Mouse (Mus musculus) ES-E14 (cell line): ENCODE measurements at regions not wholly inside any gene's neighbourhood (a gene's known extent, or its start where the extent isn't known, plus 50 kb on each side); places are given as distances from the start of the nearest gene placed in this dataset.

Source experiments
- DNase-seq: peaks from one replicate; pipeline ENCODE4 v3.0.0-alpha.2; 2013; ENCODE audit warnings: low read depth, low spot score
- H3K27ac ChIP-seq: 2 replicates; pipeline ENCODE4 v1.5.1; 2012; ENCODE audit warnings: low read depth, mild to moderate bottlenecking, low read length, moderate library complexity, mixed read lengths; ENCODE audit not compliant: poor library complexity, insufficient read depth, severe bottlenecking
- H3K36me3 ChIP-seq: 2 replicates; pipeline ENCODE4 v1.6.1; 2012; ENCODE audit warnings: mild to moderate bottlenecking, low read length, moderate library complexity, mixed read lengths; ENCODE audit not compliant: control insufficient read depth, poor library complexity, insufficient read depth, severe bottlenecking
- H3K4me1 ChIP-seq, 2 experiments: fragments of 150-350 bp in 1 of 2; sonication (generic) in 1 of 2; 2 replicates each; pipeline ENCODE4 v1.6.1; 2012; ENCODE audit warnings: low read length in 2 of 2, mild to moderate bottlenecking in 1 of 2, mixed read lengths in 1 of 2; ENCODE audit not compliant: control insufficient read depth in 2 of 2, insufficient read depth in 2 of 2, poor library complexity in 1 of 2
- H3K4me3 ChIP-seq, 2 experiments: fragments of 150-350 bp in 1 of 2; sonication (generic) in 1 of 2; 2 replicates each; pipeline ENCODE4 v1.5.1; 2012; ENCODE audit warnings: low read length in 2 of 2, low read depth in 1 of 2, mild to moderate bottlenecking in 1 of 2, mixed read lengths in 1 of 2; ENCODE audit not compliant: insufficient read depth in 1 of 2, poor library complexity in 1 of 2, severe bottlenecking in 1 of 2
- H3K9ac ChIP-seq: 2 replicates; pipeline ENCODE4 v1.6.1; 2012; ENCODE audit warnings: low read depth, mild to moderate bottlenecking, low read length, mixed read lengths; ENCODE audit not compliant: poor library complexity, insufficient read depth, severe bottlenecking
- H3K9me3 ChIP-seq: fragments of 150-350 bp; sonication (generic); 2 replicates; pipeline ENCODE4 v1.6.1; 2012; ENCODE audit warnings: low read depth, mild to moderate bottlenecking, low read length; ENCODE audit not compliant: control insufficient read depth, insufficient read depth
- CHD2 ChIP-seq: IDR thresholded peaks from 2 replicates; pipeline ENCODE4 v1.6.1; 2014; ENCODE audit warnings: mild to moderate bottlenecking, low read depth, low read length, inconsistent platforms
- HCFC1 ChIP-seq: IDR thresholded peaks from 2 replicates; pipeline ENCODE4 v1.6.1; 2012; ENCODE audit warnings: low read length, inconsistent platforms, borderline replicate concordance; ENCODE audit not compliant: insufficient read depth
- MAFK ChIP-seq: IDR thresholded peaks from 2 replicates; pipeline ENCODE4 v1.6.1; 2014; ENCODE audit warnings: mild to moderate bottlenecking, low read depth, low read length, inconsistent platforms; ENCODE audit not compliant: insufficient read depth
- ZC3H11A ChIP-seq: IDR thresholded peaks from 2 replicates; pipeline ENCODE4 v1.6.1; 2012; ENCODE audit warnings: low read depth, mild to moderate bottlenecking, inconsistent platforms, low read length, borderline replicate concordance
- ZNF384 ChIP-seq: IDR thresholded peaks from 2 replicates; pipeline ENCODE4 v1.6.1; 2012; ENCODE audit warnings: low read depth, low read length, inconsistent platforms
- in situ Hi-C, 2 experiments: fragments of 600-800 bp; cut with MboI; formaldehyde crosslinking; loops; one replicate each; pipeline ENCODE4 v1.15.1; 2025; ENCODE audit warnings: low sequenced_read_pairs in 2 of 2, inconsistent platforms in 1 of 2; ENCODE audit not compliant: unreplicated experiment in 2 of 2

DNA sequence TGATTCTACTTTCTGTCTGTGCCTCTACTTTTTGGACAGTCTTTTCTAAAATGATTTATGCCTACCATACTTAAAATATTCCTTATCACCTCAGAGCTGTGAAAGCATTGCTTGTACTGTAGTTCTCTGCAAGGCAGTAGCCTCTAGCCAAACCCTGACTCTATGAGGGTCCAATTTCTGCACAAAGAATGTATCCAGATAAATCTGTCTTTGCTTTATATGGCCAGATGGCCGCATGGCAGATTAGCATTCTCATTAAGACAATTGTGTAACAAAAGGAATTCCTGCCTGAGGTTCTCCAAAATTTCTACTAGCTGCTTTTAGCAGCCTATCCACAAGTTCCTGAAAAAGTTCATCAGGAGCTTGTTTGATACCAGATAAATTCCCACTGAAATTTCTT is 4757.4 kb downstream of the 9330182O14Rik start:
- H3K4me3 ChIP-seq = no peak overlapping the region
- no peak for DNase-seq
- no peak overlapping the region for H3K27ac ChIP-seq
- H3K9ac ChIP-seq = no peak overlapping the region
- H3K4me1 ChIP-seq = no peaks in the 10 kb centered on the region
- no peaks in the 10 kb centered on the region for H3K36me3 ChIP-seq
- TF ChIP-seq HCFC1 (no peak), ZNF384 (no peak), ZC3H11A (no peak), MAFK (no peak), CHD2 (no peak)
- in situ Hi-C loops = no loop called here
- H3K9me3 ChIP-seq = no peaks in the 10 kb centered on the region

DNA sequence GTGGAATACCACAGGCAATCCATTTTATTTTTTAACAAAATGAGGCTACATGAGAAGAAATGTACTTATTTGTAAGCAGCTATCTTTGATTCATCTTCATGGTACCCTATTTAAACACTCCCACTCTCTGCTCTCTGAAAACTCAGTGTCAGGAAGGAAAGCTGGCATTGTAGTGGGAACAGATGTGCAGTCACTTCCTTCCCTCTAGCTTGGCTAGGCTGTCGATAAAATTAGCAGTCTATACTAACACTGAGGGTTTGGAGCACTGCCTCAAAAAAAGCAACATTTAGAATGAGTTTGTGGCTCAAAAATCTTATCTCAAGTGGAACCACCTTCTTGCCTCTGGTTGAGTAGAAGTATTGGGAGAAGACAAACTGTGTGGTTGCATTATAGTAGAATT is 4762.1 kb downstream of the 9330182O14Rik start:
- no peak overlapping the region for H3K4me3 ChIP-seq
- H3K36me3 ChIP-seq = no peaks in the 10 kb centered on the region
- H3K9ac ChIP-seq = no peak overlapping the region
- TF ChIP-seq CHD2 (no peak), MAFK (no peak), ZC3H11A (no peak), HCFC1 (no peak), ZNF384 (no peak)
- no peaks in the 10 kb centered on the region for H3K4me1 ChIP-seq
- no peak for DNase-seq
- H3K9me3 ChIP-seq = no peaks in the 10 kb centered on the region
- in situ Hi-C loops = no loop called here
- H3K27ac ChIP-seq = no peak overlapping the region

GRCm38 (mm10) chr15:44897572-44897971 is 4763.4 kb downstream of the 9330182O14Rik start:
- Histone ChIP-seq H3K4me1 (no peaks in the 10 kb centered on the region), H3K9me3 (no peaks in the 10 kb centered on the region), H3K27ac (no peak overlapping the region), H3K4me3 (no peak overlapping the region), H3K36me3 (no peaks in the 10 kb centered on the region), H3K9ac (no peak overlapping the region)
- DNase-seq = no peak
- in situ Hi-C loops = no loop called here
- no peak for TF ChIP-seq CHD2
- TF ChIP-seq HCFC1 = no peak
- no peak for TF ChIP-seq MAFK
- no peak for TF ChIP-seq ZC3H11A
- no peak for TF ChIP-seq ZNF384

DNA sequence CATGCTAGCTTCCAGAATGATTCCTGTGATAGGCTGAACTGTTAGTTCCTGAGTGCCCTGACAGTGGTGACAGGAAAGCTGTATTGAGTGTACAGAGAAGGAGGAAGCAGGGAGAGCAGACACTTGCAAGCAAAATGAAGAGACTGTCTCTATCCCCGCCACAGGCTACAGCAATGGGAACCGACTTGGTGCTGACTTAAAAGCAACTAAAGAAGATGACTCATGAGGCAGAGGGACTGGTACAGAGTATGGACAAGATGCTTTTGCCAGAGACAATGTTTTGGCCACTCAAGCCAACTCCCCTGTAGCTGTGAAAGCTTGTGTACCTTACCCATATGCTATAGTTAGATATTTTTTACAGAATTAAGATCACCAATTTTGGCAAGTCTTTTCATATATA is 4773.0 kb downstream of the 9330182O14Rik start:
- Histone ChIP-seq H3K4me1 (no peaks in the 10 kb centered on the region), H3K4me3 (no peak overlapping the region), H3K9me3 (no peaks in the 10 kb centered on the region), H3K36me3 (no peaks in the 10 kb centered on the region), H3K27ac (no peak overlapping the region), H3K9ac (no peak overlapping the region)
- in situ Hi-C loops = no loop called here
- DNase-seq = no peak
- TF ChIP-seq HCFC1 (no peak), CHD2 (no peak), MAFK (no peak)

GRCm38 (mm10) chr15:44913434-44913833 is 4779.3 kb downstream of the 9330182O14Rik start:
- no peak for TF ChIP-seq ZNF384
- TF ChIP-seq CHD2 = no peak
- no peak for TF ChIP-seq ZC3H11A
- no peak for TF ChIP-seq HCFC1
- TF ChIP-seq MAFK = no peak
- no peak for DNase-seq
- no peak overlapping the region for H3K9ac ChIP-seq
- H3K4me3 ChIP-seq = no peak overlapping the region
- H3K4me1 ChIP-seq = no peaks in the 10 kb centered on the region
- in situ Hi-C loops = no loop called here
- H3K36me3 ChIP-seq = no peaks in the 10 kb centered on the region
- H3K9me3 ChIP-seq = no peaks in the 10 kb centered on the region
- no peak overlapping the region for H3K27ac ChIP-seq
